Mouse (Mus musculus): ENCODE data around the gene 4930402H24Rik.

Gene 4930402H24Rik

DNA sequence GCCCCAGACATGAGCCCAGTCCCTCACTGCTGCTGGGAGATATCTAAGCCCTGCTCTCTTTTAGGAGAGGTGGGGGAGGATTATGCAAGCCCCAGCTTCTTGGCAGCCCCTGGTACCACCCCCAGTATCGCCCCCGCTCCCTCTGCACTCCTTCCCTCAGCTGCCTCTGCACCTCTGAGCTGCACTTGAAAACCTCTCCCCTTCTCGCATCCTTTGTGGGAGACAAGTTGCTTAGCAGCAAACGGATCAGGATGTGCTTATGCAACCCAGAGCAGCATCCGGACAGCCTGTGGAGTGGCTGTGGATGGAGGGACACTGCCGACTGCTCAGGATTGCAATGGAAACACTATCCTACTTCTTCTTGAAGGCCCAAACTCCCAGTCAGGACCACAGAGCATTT lies 248.7 kb downstream of the 4930402H24Rik start:
- DNase-seq, result no peak

DNA sequence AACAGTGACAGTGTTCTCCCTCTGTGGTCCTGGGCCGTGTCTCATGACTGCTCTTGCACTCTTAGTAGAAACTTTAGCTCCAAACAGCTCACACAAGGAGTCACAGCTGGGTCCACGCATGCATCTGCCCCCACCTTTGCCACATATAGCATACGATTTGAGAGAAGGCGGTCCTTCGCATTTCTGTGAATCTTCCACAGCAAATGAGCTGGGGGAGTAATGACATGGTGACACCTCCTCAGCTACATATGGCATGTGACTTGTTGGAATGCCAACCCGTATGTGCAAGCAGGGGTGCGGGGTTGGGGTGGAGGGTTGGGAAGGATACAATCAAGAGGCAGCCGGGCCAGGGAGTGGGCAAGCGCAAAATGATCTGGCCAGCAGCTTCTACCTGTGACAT lies 249.7 kb downstream of the 4930402H24Rik start:
- no peak for DNase-seq

Measured in kidney, postnatal 4 days (tissue).